ENCODE assay signal across 8 mouse cellular contexts in the genomic region with DNA sequence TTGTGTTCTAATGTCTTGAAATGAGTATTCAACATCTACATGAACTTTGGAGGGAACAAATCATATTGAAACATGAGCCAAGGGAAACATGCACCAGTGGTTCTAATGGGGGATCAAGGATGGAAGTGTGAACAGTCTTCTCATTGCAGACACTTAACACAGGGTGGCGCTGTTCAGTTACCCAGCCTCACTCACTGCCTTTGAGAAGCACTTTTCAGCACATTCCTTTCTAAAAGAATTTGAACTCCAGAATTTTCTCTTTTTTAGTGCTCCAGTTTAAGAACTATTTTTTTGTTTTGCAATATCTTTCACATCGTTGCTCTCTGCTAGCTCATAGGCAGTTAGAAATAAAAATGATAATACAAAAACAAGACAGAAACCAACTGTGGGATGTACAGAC.
DNase-seq lines count a peak whose midpoint lies in the region; ATAC-seq and TF ChIP-seq lines count a peak whose summit lies in the region.

No protein-coding gene starts in this region.

- H3K9ac ChIP-seq in heart, postnatal 0 days (replicated peaks; ENCODE audit: low read depth, low read length) = no peak overlapping the region
- H3K9ac ChIP-seq in heart, embryonic 11.5 days (ENCODE audit: low read depth, low read length) = no peak overlapping the region
- no peak overlapping the region for H3K9ac ChIP-seq in liver, postnatal 0 days (replicated peaks)

- H3K27ac ChIP-seq in heart, postnatal 0 days (ENCODE audit: low read depth) = no peak overlapping the region
- no peak overlapping the region for H3K27ac ChIP-seq in heart, embryonic 11.5 days (ENCODE audit: low read depth, low read length)
- no peak overlapping the region for H3K27ac ChIP-seq in liver, postnatal 0 days (ENCODE audit: low read depth)

- peak; percentile 17 for DNase-seq in heart, postnatal 0 days (ENCODE audit: low spot score)
- peak; percentile 35 to 42 for DNase-seq in B cell, adult 2 months
- peak; percentile 7 for DNase-seq in Patski (ENCODE audit: low read depth, low spot score)
- peak; percentile 40 for DNase-seq in liver, postnatal 0 days
- DNase-seq in telencephalon, adult 2 months (ENCODE audit: low read depth, low spot score) = peak; percentile 19
- DNase-seq in heart, postnatal 25 days (ENCODE audit: low spot score) = no peak

- H3K27me3 ChIP-seq in heart, postnatal 0 days (ENCODE audit: control insufficient read depth, insufficient read depth, low read length) = no peaks in the 10 kb centered on the region
- no peaks in the 10 kb centered on the region for H3K27me3 ChIP-seq in heart, embryonic 11.5 days (ENCODE audit: control insufficient read depth, insufficient read depth, low read length)
- H3K27me3 ChIP-seq in Patski = no peaks in the 10 kb centered on the region
- H3K27me3 ChIP-seq in liver, postnatal 0 days (ENCODE audit: insufficient read depth, low read length) = no peaks in the 10 kb centered on the region

- in situ Hi-C loops in Patski (cut with MboI; ENCODE audit: low pct_unique_long_range_greater_than_20kb) = loop anchor here (10.0 kb wide), 1 partner anchor 1046 kb away; no protein-coding TSS in a partner anchor

- intact Hi-C loops in heart, postnatal 25 days (cut with DNase I) = no loop called here

- peak; percentile 57 for TF ChIP-seq CTCF in heart, postnatal 0 days (IDR thresholded peaks at IDR 0.05; ENCODE audit: low read depth)
- TF ChIP-seq CTCF in Patski (IDR thresholded peaks at IDR 0.05) = peak; percentile 85
- peak; percentile 67 for TF ChIP-seq CTCF in liver, postnatal 0 days (IDR thresholded peaks at IDR 0.05; ENCODE audit: low read depth)

- WGBS in heart, postnatal 0 days = 26% methylated on average over 2 of the region's 2 CpGs
- WGBS in heart, embryonic 11.5 days (ENCODE audit: insufficient replicate concordance) = 19% methylated on average over 2 of the region's 2 CpGs
- 17% methylated on average over 2 of the region's 2 CpGs for WGBS in liver, postnatal 0 days (ENCODE audit: insufficient replicate concordance)

- H3K9me3 ChIP-seq in heart, postnatal 0 days (replicated peaks; ENCODE audit: control insufficient read depth, low read length) = no peaks in the 10 kb centered on the region
- no peaks in the 10 kb centered on the region for H3K9me3 ChIP-seq in heart, embryonic 11.5 days (replicated peaks; ENCODE audit: control insufficient read depth, low read length)
- H3K9me3 ChIP-seq in liver, postnatal 0 days (ENCODE audit: low read length) = no peaks in the 10 kb centered on the region

- CTCF ChIA-PET in Patski (lab: Charles Lee) = interaction anchor here (0.7 kb wide), 1 partner anchor 40 kb away, joined by 3 read pairs; no protein-coding TSS in a partner anchor

- POLR2A ChIA-PET in Patski (lab: Charles Lee) = interaction anchor here (0.7 kb wide), 1 partner anchor 508 kb away, joined by 3 read pairs; no protein-coding TSS in a partner anchor

- no peak for TF ChIP-seq EP300 in heart, postnatal 0 days (IDR thresholded peaks at IDR 0.05; ENCODE audit: low read depth)
- TF ChIP-seq EP300 in liver, postnatal 0 days (IDR thresholded peaks at IDR 0.05; ENCODE audit: low read depth) = no peak

- H3K4me1 ChIP-seq in heart, postnatal 0 days (ENCODE audit: control insufficient read depth, insufficient read depth) = 0 out of 2 replicates have a peak, but pooled peaks cover 4% of the 10 kb centered on the region
- 0 out of 2 replicates have a peak, but pooled peaks cover 4% of the 10 kb centered on the region for H3K4me1 ChIP-seq in heart, embryonic 11.5 days (ENCODE audit: control insufficient read depth, insufficient read depth, low read length)
- H3K4me1 ChIP-seq in liver, postnatal 0 days (ENCODE audit: insufficient read depth) = no peaks in the 10 kb centered on the region

- ATAC-seq in heart, postnatal 0 days (ENCODE audit: insufficient read depth, low read depth) = no peak
- ATAC-seq in heart, embryonic 11.5 days (replicated peaks; ENCODE audit: insufficient number of reproducible peaks, low FRiP score, low TSS enrichment) = no peak
- peak; percentile 81 for ATAC-seq in Patski
- ATAC-seq in hematopoietic stem cell, adult 5-6 weeks (replicated peaks in 1 of 2; ENCODE audit: insufficient read depth in 1 of 2, low FRiP score in 2 of 2, low TSS enrichment in 1 of 2, low read depth in 1 of 2, poor library complexity in 2 of 2, severe bottlenecking in 2 of 2) = peak; percentile 56 to 80; a peak in 2 of 4 replicates
- ATAC-seq in liver, postnatal 0 days = no peak

- no peaks in the 10 kb centered on the region for H3K36me3 ChIP-seq in heart, postnatal 0 days (replicated peaks; ENCODE audit: control insufficient read depth, insufficient read depth, low read length)
- no peaks in the 10 kb centered on the region for H3K36me3 ChIP-seq in heart, embryonic 11.5 days (ENCODE audit: control insufficient read depth, insufficient read depth, low read length)
- H3K36me3 ChIP-seq in liver, postnatal 0 days (replicated peaks; ENCODE audit: insufficient read depth, low read length) = no peaks in the 10 kb centered on the region

- no peak overlapping the region for H3K4me2 ChIP-seq in heart, postnatal 0 days (ENCODE audit: low read depth, low read length)
- H3K4me2 ChIP-seq in heart, embryonic 11.5 days = no peak overlapping the region
- no peak overlapping the region for H3K4me2 ChIP-seq in liver, postnatal 0 days (ENCODE audit: low read depth, low read length)

- H3K4me3 ChIP-seq in heart, postnatal 0 days (ENCODE audit: low read depth, low read length) = no peak overlapping the region
- H3K4me3 ChIP-seq in heart, embryonic 11.5 days (ENCODE audit: low read depth, low read length) = no peak overlapping the region
- H3K4me3 ChIP-seq in liver, postnatal 0 days (ENCODE audit: low read depth, low read length) = no peak overlapping the region

Comparison
In these comparisons a context has a peak if more than half of its experiments do, and no peak if none do; other contexts are left out.
1. ATAC-seq: peak in Patski (single experiment) and hematopoietic stem cell, adult 5-6 weeks (2 of 2); none in heart, postnatal 0 days (single experiment), heart, embryonic 11.5 days (single experiment) and liver, postnatal 0 days (single experiment).
2. Peak in every context shown above with its lines, with median percentiles within 50 percentile points of each other: CTCF ChIP-seq.